Comparison of ENCODE assay signal across 8 mouse cellular contexts in genomic region chr7:67222220-67222862, GRCm38 (mm10). TPM values are rescaled to one million over a fixed set of nuclear protein-coding genes. Genes with fewer than 3 reads are reported as not detected.
DNase-seq lines count a peak whose midpoint lies in the region; ATAC-seq and TF ChIP-seq lines count a peak whose summit lies in the region.

TSS of gene Lysmd4 (plus strand) at chr7:67222544.

- TF ChIP-seq CTCF in ES-Bruce4 (IDR thresholded peaks at IDR 0.05; ENCODE audit: low read depth, low read length): no peak
- TF ChIP-seq CTCF in liver, postnatal 0 days (IDR thresholded peaks at IDR 0.05; ENCODE audit: low read depth): no peak

- H3K4me2 ChIP-seq in forebrain, embryonic 13.5 days: peak within 1 kb of the TSS; percentile 85
- H3K4me2 ChIP-seq in liver, postnatal 0 days (ENCODE audit: low read depth, low read length): peak within 1 kb of the TSS; percentile 95
- peak within 1 kb of the TSS; percentile 92 for H3K4me2 ChIP-seq in neural tube, embryonic 14.5 days (ENCODE audit: low read depth, low read length)

- peak; percentile 98 to 99 for DNase-seq in heart, postnatal 10 days
- DNase-seq in large intestine, adult 2 months (ENCODE audit: low read depth, low spot score): peak; percentile 81
- DNase-seq in liver, postnatal 0 days: peak; percentile 98
- peak; percentile 99 for DNase-seq in testis, postnatal 10 days (ENCODE audit: low spot score)

- H3K27ac ChIP-seq in ES-Bruce4 (ENCODE audit: insufficient read depth, low read length): no peak within 1 kb of the TSS
- H3K27ac ChIP-seq in forebrain, embryonic 13.5 days: no peak within 1 kb of the TSS
- H3K27ac ChIP-seq in liver, postnatal 0 days (ENCODE audit: low read depth): peak within 1 kb of the TSS; percentile 89
- H3K27ac ChIP-seq in neural tube, embryonic 14.5 days (ENCODE audit: low read depth, low read length): 0 out of 2 replicates have a peak within 1 kb of the TSS, but pooled peaks have one; percentile 18

- peak within 1 kb of the TSS; percentile 66 for H3K9ac ChIP-seq in ES-Bruce4 (ENCODE audit: low read depth, poor library complexity, severe bottlenecking)
- H3K9ac ChIP-seq in forebrain, embryonic 13.5 days: peak within 1 kb of the TSS; percentile 83
- peak within 1 kb of the TSS; percentile 77 for H3K9ac ChIP-seq in liver, postnatal 0 days (replicated peaks)
- H3K9ac ChIP-seq in neural tube, embryonic 14.5 days (replicated peaks; ENCODE audit: low read depth, low read length): peak within 1 kb of the TSS; percentile 78

- no peaks in the 10 kb centered on the region for H3K27me3 ChIP-seq in ES-Bruce4 (ENCODE audit: control insufficient read depth, insufficient read depth, low read length, poor library complexity, severe bottlenecking)
- no peaks in the 10 kb centered on the region for H3K27me3 ChIP-seq in forebrain, embryonic 13.5 days
- H3K27me3 ChIP-seq in liver, postnatal 0 days (ENCODE audit: insufficient read depth, low read length): no peaks in the 10 kb centered on the region
- no peaks in the 10 kb centered on the region for H3K27me3 ChIP-seq in neural tube, embryonic 14.5 days (ENCODE audit: control insufficient read depth, insufficient read depth, low read length)

- H3K4me3 ChIP-seq in ES-Bruce4 (ENCODE audit: low read depth, low read length): peak within 1 kb of the TSS; percentile 93
- H3K4me3 ChIP-seq in forebrain, embryonic 13.5 days: peak within 1 kb of the TSS; percentile 81
- peak within 1 kb of the TSS; percentile 79 for H3K4me3 ChIP-seq in liver, postnatal 0 days (ENCODE audit: low read depth, low read length)
- peak within 1 kb of the TSS; percentile 86 for H3K4me3 ChIP-seq in neural tube, embryonic 14.5 days (ENCODE audit: low read depth, low read length)

- intact Hi-C loops in heart, postnatal 10 days (cut with DNase I): no loop called here

- no peaks in the 10 kb centered on the region for H3K36me3 ChIP-seq in ES-Bruce4 (ENCODE audit: control insufficient read depth, insufficient read depth, low read length, poor library complexity, severe bottlenecking)
- peaks cover 19% of the 10 kb centered on the region for H3K36me3 ChIP-seq in forebrain, embryonic 13.5 days (ENCODE audit: poor library complexity, severe bottlenecking)
- no peaks in the 10 kb centered on the region; the same call in 1 of the 2 replicates for H3K36me3 ChIP-seq in liver, postnatal 0 days (replicated peaks; ENCODE audit: insufficient read depth, low read length)
- peaks cover 12% of the 10 kb centered on the region; the same call in 1 of the 2 replicates for H3K36me3 ChIP-seq in neural tube, embryonic 14.5 days (ENCODE audit: control insufficient read depth, insufficient read depth, low read length)

- no peak for TF ChIP-seq EP300 in ES-Bruce4 (IDR thresholded peaks at IDR 0.05; ENCODE audit: insufficient read depth, low read depth, low read length)
- no peak for TF ChIP-seq EP300 in liver, postnatal 0 days (IDR thresholded peaks at IDR 0.05; ENCODE audit: low read depth)

- peak; percentile 20 for TF ChIP-seq POLR2A in ES-Bruce4 (IDR thresholded peaks at IDR 0.05; ENCODE audit: insufficient read depth, low read length)

- H3K4me1 ChIP-seq in ES-Bruce4 (ENCODE audit: control insufficient read depth, insufficient read depth, low read length): no peaks in the 10 kb centered on the region
- peaks cover 20% of the 10 kb centered on the region for H3K4me1 ChIP-seq in forebrain, embryonic 13.5 days
- peaks cover 15% of the 10 kb centered on the region for H3K4me1 ChIP-seq in liver, postnatal 0 days (ENCODE audit: insufficient read depth)
- H3K4me1 ChIP-seq in neural tube, embryonic 14.5 days (ENCODE audit: control insufficient read depth, insufficient read depth, low read length): peaks cover 12% of the 10 kb centered on the region

- no peaks in the 10 kb centered on the region for H3K9me3 ChIP-seq in ES-Bruce4 (replicated peaks; ENCODE audit: control insufficient read depth, insufficient read depth, low read length, poor library complexity, severe bottlenecking)
- H3K9me3 ChIP-seq in forebrain, embryonic 13.5 days (replicated peaks): no peaks in the 10 kb centered on the region
- no peaks in the 10 kb centered on the region for H3K9me3 ChIP-seq in liver, postnatal 0 days (ENCODE audit: low read length)
- no peaks in the 10 kb centered on the region for H3K9me3 ChIP-seq in neural tube, embryonic 14.5 days (ENCODE audit: control insufficient read depth, low read length)

- 5% methylated on average over 31 of the region's 31 CpGs for WGBS in forebrain, embryonic 13.5 days
- WGBS in large intestine, adult 2 months: 1% methylated on average over 31 of the region's 31 CpGs
- WGBS in liver, postnatal 0 days (ENCODE audit: insufficient replicate concordance): 3% methylated on average over 31 of the region's 31 CpGs
- 4% methylated on average over 31 of the region's 31 CpGs for WGBS in neural tube, embryonic 14.5 days

- ATAC-seq in cerebellum, adult (ENCODE audit: insufficient number of reproducible peaks, low FRiP score, low TSS enrichment): peak; percentile 93
- ATAC-seq in forebrain, embryonic 13.5 days: peak; percentile 97
- ATAC-seq in liver, postnatal 0 days: peak; percentile 99
- ATAC-seq in neural tube, embryonic 14.5 days (ENCODE audit: low read depth): peak; percentile 98

RNA-seq across cellular contexts. Expression of gene Lysmd4, which starts in this region (rescaled TPM):
- polyA plus RNA-seq in ES-Bruce4 (2011; ENCODE audit: insufficient read depth, insufficient read length, low read depth, missing spikeins): 6.8 and 8.0 TPM in 2 replicates
- 21.7 and 23.2 TPM in 2 replicates for polyA plus RNA-seq in forebrain, embryonic 13.5 days (2015; fragmentation: Nextera tagmentation; extraction: Ambion mirVana)
- total RNA-seq in heart, postnatal 10 days (2021): 10 to 100 TPM; 15.5 to 17.7 TPM
- polyA plus RNA-seq in large intestine, adult 2 months (2012; rRNA removed): 14.0 and 18.8 TPM in 2 replicates
- polyA plus RNA-seq in liver, postnatal 0 days (2015; fragmentation: Nextera tagmentation; extraction: Ambion mirVana): 3.6 and 4.2 TPM in 2 replicates
- polyA plus RNA-seq in neural tube, embryonic 14.5 days (2014; fragmentation: Nextera tagmentation; extraction: Ambion mirVana): 30.6 and 32.5 TPM in 2 replicates

Comparison
In these comparisons a context has a peak if more than half of its experiments do, and no peak if none do; other contexts are left out.
1. H3K27ac ChIP-seq: peak in liver, postnatal 0 days (single experiment) and neural tube, embryonic 14.5 days (single experiment); none in ES-Bruce4 (single experiment) and forebrain, embryonic 13.5 days (single experiment).
2. Peak in every context shown above with its lines, with median percentiles within 50 percentile points of each other: H3K4me3 ChIP-seq, H3K9ac ChIP-seq, ATAC-seq, H3K4me2 ChIP-seq and DNase-seq.